Mouse (Mus musculus) ovary, postnatal 14 days (tissue): ENCODE data around the gene Prss48.

Experiments used
- DNase-seq: peaks from one replicate; pipeline ENCODE4 v3.0.0; 2022; ENCODE audit warnings: low spot score

Gene Prss48

DNA sequence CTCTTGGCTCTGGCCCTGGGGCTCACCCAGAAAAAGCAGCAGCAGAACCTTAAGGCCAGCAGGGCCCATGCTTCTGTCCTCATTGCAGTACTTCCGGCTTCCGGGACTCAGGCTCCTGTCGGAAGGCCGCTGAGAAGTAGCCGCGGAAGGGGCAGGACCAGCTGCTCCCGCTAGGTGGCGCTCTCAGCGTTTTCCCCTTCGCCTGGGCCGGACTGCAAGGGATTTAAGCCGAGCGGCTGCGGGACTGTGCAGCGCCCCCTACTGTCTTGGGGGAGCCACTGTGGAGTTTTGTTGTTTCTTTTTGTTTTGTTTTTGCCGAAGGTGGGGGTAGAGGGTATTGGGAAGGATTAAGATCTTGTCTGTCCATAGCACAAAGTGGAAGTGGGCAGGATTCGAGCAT, at the start of gene Prss48:
Gene Prss48, minus strand, starts transcription at position 69 of the 400 bp plus-strand sequence.
- no peak for DNase-seq

DNA sequence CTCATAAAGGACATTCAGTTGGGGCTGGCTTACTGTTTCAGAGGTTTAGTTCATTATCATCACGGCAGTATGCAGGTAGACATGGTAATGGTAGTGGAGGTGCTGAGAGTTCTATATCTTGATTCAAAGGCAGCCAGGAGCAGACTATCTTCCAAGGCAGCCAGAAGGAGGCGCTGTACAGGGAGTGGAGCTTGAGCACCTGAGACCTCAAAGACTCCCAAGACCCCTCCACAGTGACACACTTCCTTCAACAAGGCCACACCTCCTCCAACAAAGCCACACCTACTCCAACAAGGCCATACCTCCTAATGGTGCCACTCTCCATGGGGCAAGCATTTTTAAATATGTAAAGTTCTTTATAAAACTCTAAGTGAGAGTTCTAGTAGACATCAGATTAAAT, 46.8 kb upstream of the Prss48 start:
- no peak for DNase-seq

DNA sequence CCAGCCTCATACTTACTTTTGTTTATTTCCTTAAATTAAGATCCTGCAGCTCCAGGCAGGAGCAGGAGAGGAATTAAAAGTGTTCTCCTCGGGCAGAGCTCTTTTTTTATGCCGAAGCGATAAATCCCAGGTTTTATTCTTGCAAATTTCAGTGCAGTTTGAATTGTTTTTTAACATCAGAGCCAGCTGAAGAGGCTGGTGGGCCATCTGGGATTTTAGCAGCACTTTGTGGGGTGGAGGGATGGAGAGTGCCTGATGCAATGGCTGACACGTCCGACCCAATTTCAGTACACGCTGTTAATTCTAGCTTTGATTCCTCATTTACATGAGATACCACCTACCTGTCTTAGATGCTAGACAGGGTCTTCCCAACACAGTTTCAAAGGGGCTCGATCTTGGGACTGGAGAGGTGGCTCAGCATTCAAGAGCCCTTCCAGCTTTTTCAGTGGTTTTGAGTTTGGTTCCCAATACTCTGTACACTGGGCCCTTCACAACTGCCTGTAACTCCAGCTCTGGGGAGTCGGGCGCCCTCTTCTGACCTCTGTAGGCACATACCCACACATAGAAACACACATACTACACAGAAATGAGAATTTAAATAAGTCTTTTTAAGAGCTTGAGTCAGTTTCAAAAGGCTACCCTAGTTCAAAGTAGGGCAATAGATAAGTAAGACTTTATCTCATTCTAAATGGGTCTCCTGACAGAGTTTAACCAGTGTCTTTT, 45.6 kb upstream of the Prss48 start:
- no peak for DNase-seq

DNA sequence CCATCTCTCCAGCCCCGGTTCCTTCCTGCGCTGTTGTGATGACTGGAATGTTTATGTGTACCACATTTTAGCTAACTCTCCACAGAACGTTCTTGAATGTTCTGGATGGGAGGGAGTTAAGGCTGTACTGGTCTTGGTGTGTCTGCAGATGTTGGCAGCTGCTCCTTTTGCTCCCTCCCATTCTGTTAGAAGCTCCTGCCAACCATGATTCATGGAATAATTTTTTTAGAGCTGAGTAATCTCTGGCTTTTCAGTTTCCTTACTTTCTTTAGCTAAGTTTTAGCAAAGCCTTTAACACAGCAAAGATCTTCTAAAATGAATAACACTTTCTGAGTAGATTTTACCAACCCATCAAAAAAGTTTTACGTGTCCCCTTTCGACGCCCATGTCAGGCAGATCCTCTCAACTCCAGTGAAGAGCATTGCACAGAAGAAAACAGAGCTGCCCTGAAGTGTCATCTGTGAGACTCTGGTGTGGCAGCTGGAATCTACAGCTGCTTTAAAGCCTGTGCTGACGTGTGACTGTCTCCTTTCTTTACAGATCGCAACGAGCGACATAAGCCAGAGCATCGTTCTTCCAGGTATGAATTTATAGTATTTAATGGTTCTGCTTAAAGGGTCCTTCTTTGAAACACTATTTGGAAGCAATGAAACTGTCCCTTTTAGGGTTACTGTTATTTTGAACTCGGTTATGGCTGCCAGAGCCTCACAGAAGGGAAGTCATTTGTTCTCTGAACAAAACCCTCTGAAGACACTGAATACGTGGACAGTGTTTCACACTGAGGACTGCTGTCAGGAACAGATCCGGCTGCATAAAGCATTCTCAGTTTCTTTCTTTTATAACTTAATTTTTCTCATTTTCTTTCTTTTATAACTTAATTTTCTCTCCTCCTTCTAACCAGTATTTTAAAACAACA, 38.3 kb upstream of the Prss48 start:
- DNase-seq: no peak

DNA sequence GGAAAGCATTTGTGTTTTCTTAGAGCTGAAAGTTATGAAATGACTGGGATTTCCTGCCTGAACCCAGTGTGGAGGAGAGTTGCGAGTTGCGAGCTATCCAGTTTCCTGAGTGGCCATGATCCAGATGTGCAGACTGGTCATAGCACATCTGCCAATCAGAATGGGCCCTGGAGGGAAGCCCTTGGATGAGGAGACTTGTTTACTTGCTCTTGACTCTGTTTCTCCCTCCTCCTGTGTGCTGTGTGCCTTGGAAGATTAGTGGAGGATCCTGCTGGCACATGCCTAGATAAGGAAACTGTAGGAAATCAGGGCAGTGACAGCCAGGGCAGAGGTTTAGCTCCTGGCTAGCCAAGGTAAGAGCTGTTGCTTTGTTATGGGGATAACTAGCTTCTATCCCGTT, 36.4 kb upstream of the Prss48 start:
- peak; percentile 25 for DNase-seq

DNA sequence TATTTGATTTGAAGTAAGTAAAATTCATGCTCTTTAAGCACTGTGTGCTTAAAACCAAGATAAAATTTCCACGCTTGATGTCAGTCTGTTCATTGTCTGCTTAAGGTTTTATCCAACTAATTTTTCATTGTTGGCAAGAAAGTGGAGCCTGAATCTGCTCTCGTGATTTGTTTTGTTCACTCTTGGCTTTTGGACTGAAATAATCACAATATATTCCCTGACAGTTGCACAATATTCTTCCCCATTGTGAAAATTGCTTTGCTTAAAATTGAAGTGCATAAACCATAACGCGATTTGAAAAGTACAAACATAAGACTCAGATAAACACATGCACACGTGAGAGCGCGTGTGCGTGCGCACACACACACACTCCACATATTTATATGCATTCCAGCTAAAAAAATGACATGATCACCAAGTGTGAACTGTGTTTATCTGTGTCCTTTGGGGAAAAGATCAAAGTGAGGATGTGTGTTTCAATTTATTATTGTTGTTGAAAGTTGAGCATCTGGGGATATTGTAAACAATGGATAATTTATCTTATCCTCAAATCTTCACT, 35.7 kb upstream of the Prss48 start:
- no peak for DNase-seq

DNA sequence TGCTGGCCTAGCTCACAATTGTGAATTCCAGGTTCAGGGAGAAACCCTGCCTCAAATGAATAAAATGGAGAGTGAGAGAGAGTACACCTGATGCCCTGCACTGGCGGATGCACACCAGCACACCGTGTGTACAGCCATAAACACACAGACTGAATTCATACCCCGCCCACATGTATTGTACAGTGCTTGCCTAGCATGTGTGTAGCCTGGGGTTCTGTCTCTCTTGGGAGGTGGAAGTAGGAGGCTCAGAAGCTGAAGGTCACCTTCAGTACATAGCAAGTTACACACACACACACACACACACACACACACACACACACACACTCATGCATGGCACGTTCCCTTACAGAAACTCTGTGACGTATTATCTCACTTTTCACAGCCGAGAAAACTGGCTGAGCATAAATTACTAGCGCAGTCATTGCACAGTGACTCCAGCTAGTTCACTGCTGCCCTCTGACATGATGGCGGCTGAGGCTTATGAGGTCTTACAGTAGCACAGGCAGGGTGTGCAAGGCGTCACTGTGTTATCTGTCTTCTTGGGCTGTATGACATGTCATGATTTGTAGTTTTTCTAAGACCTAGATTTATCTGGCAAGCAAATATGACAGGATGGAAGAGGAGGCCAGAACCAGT, 31.3 kb upstream of the Prss48 start:
- no peak for DNase-seq

DNA sequence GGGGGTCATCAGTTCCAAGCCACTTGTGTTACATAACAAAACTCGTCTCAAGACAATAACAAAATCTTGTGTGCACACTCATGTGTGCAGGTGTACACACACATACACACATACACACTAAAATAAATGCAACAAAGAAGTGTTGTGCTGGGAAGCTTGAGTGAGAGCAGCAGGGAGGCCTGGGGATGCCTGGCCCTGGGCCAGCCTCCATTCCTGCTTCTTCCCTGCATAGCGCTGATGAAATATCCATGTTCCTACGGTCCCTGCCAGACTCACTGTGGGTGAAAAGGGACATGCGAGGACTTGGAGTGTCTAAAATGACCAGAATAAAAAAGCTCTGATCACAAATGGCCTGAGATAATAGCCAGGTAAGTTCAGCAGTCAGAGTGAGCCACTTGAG, 28.3 kb upstream of the Prss48 start:
- no peak for DNase-seq

DNA sequence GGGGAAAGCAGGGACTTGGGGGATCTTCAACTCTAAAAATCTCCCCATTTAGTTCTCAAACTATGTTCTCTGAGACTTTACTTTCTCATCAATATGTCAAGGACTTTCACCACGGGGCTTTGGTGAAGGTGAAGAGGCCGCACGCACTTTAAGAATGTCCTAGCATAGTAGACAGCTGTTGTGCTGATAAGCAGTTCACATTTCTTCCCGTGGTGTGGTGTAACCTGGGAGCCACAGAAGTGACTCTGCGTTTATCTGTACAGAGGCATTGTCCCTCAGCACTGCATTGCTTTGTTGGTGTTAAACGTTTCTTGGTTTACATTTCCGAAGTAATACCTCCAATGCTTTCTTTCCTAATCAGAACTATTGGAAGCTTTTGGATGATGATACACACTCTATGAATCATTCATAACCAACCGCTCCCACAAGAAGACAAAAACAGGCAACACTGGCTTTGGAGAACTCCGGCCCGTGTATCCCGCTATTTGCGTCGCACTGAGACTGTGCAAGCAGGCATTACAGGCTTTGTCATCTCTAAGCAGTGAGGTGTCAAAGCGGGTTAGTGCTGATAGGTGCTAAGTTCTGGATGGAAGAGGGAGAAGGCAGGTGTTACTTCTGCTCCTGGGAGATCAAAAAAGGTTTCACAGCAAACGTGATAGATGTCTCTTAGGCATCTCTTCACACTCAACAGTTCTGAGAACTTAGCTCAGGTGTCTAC, 26.5 kb upstream of the Prss48 start:
- DNase-seq: no peak

DNA sequence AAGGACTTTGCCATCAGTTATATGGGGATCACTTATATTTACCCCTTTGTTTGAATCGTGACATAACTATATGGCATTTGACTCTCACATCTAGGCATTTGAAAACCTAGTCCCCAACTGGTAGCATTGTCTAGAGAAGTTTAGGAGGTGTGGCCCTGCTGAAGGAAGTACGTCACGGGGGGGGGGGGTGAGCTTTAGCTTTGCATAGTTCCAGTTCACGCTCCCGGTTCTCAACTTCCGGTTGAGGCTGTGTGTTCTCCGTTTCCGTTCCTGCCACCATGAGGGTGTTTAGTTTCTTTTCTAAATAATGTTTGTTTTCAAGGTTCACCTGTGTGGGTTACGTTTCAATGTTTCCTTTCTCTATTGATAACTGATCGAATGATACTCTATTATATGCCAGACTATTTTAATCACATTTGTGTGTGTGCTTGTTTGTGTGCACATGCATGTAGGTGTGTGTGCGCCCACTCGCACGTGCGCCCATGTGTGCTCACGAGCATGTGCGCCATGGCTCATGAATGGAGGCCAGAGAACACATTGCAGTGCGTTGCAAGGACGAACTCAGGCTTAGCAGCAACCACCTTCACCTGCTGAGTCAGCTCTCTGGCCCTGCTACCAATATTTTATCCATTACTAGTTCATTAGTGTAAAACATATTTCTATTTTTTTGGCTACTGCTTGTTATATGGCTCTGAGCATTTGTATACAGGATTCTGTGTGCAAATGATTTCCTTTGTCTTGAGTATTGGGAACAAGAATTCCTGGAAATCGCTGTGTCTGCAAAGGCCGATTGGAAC, 23.2 kb upstream of the Prss48 start:
- no peak for DNase-seq

DNA sequence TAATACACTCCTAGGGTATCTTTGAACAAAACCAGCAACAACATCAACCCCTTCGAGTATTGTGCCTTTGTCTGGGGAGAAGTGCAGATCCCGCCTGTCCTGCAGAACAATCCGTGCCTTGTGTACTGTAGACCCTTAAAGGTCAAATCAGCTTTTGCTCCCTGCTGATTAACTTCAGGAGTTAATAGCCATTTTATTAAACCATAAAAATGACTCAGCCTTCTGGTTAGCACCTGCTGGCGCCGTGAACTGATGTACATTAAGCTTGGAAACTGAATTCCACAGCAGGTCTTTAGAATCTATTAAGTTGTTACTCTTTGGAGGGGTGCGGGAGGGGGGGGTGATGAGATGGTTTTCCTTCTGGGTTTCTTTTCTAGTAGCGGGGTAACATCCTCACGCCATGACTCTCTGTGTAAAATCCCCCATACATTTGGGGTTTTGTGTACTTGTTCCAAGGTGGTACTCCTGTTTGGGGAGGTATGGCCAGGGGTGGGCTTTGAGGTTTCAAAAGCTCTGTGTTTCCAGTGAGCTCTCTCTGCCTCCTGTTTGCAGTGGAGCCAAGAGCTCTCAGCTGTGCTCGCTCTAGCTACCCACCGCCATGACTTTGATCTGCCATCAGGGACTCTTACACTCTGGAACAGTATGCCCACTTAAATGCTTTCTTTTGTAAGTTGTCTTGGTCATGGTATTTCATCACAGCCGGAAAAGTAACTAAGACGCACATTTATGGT, 21.9 kb upstream of the Prss48 start:
- no peak for DNase-seq

DNA sequence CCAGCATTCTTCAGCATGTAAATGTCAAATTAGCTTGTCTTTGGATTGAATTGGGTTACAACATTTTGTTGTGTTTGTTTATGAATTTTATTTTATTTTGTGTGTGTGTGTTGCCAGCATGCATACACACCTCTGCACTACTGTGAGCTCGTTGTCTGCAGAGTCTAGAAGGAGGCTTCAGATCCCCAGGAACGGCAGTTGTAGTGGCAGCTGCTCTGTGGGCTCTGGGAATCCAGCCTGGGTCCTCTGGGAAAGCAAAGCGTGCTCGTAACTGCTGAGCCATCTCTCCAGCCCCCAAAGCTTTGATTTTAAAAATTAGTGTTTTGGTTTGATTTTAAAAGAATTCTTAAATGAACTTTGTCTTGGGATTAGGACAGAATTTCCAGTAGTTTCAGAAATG, 19.4 kb upstream of the Prss48 start:
- no peak for DNase-seq

DNA sequence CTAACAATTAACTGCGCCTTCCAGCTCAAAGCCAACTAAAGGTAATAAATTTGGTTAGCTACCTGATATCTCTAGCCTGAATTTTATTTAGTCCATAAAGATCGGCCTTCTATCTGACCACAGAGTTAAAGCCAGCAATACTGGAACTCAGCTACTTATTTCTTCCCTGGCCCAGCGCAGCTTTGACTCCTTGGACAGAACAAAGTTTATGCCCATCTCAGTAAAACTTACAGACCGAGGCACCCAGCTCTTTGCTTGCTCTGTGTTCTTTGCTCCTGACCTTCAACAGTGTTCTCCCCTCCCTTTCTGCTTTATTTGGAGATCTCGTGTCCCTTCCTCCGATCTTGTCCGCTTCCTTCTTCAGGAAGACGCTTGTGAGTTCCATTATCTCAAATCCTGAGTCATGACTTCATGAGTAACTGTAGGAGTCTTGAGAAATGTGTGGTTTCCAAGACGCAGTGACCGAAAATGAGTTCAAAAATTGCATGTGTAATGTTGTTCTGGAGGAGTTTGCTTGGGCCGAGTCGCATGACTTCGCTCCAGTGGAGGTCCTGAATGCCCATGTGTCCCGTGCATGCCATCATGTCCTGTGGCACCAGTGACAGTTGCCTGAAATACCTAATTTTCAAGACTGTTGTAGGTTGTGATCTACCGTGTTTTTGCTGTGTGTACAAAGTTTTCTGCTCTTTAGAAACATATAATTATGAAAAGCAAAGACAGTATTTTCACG, 18.8 kb upstream of the Prss48 start:
- DNase-seq: no peak

DNA sequence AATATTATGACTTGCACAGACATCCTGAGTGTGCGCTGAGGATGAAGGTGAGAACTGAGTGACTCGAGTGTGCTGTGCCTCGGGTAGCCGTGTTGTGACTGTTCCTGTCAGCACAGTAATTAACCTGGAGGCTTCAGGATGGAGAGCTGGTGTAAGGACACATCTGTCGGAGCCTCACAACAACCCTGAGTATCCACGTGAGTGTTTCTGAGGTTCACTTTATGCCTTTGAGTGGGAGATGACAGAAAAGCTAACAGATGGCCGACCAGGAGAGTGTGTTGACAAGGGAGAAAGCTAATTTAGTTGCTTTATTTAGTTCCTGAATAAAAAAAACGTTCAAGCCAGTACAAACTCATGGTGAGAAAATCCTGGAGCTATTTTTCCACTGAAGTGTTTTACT, 15.2 kb upstream of the Prss48 start:
- no peak for DNase-seq

DNA sequence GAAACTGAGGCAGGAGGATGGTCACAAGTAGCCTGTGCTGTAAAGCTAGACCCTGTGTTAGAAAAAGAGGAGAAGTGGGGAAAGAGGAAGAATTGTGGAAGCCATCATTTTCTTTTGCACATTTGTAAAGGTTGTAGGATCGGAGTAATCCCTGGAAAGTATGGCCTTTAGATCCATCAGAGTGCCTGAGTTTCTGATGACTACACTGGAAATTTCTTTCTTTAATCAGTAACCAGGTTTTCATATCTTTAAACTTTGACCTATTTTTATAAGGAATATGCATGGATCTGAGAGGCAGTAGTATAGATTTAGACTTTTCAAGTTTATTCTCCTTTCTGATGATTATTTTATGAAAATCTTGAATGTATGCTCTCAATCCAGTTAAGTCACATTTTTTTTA, 14.7 kb upstream of the Prss48 start:
- no peak for DNase-seq

DNA sequence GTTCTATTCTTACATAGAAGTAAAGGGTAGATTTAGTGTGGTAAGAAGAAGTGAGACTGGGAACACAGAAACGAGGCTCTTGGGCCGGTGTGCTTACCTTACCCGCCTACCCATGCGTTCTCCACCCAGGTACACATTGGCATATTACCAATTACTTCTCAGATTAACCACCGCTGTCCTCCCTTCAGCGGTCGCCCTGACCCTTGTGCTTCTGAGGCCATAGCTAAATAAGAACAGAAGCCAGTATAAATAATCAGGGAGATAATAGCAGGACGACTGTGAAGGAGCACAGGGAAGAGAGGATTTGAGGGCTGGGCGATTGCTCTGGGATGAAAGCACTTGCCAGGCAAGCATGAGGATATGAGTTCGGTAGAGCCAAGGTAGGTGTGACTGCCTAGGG, 11.5 kb upstream of the Prss48 start:
- DNase-seq: no peak

DNA sequence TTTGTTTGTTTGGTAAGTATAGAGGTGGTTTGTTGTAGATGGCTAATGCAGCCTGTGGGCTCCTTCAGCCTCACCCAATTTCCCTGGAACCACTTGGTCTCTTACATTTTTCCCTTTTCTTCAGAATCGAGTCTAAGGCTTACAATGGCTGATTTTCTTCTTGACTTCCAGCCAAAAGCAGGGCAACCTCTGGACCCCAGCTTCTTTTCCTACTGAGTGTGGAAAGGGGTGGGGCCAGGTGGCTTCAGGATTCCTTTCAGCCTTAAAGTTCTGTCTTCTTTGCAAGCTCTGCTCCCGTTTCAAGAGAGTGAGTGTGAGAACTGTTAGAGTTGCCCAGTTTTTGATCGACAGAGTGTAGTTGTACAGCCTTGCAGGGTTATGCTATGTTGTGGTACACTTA, 9.5 kb upstream of the Prss48 start:
- no peak for DNase-seq

DNA sequence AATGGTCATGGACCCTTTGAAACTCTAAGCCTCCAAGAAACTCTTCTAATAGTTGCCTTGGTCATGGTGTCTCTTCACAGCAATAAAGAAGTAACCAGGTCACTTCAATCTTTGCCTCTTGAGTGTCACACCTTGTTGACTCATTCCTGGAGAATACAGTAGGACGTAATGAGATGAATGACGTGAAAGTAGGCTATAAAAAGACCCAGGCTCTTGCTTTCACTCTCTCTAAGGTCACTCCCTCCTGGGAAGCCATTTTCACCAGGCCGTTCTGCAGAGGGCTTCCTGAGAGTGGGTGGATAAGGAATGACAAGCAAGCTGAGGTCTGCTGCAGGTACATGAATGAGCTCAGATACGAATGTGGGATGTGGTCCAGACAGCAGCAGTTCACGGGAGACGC, 9.1 kb upstream of the Prss48 start:
- DNase-seq: no peak

DNA sequence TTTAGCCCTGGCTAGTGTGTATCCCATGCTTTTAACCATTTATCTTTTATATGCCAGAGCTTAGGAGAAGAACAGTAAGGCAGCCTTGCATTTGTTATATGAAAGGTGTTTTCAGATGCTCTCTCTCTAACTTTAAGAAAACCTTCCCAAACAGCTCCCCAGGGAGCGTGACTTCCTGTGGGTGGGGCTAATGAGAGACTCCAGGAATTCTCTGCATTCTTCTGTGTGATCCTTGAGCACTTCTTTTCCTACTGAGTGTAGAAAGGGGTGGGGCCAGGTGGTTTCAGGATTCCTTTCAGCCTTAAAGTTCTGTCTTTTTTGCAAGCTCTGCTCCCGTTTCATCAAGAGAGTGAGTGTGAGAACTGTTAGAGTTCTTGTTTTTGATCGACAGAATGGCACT, 8.3 kb upstream of the Prss48 start:
- no peak for DNase-seq

DNA sequence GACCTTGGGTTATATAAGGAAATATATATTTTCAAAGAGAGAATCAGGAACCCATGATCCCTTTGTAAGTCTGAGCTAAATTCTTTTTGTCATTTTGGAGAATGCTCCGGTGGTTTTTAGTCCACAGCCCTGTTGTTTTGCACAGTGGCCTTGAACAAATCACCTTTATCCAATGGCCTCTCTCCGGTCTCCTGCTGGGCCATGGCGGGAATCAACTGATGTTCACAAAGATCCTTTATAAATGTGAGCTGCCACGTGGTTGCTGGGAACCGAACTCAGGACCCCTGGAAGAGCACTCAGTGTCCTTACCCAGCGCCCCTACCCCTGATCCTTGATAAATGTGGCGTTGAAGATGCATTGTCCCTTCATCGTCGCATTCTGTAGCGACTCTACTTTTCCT, 2.5 kb upstream of the Prss48 start:
- DNase-seq: no peak
